Mouse (Mus musculus) bone marrow macrophage, adult 2 months (primary cell): Measurements from ENCODE around the gene Camk2d.

Experiments used
- CTCF ChIP-seq: IDR thresholded peaks from 2 replicates; pipeline ENCODE4 v1.5.1; 2012; ENCODE audit warnings: low read depth, mild to moderate bottlenecking, low read length, moderate library complexity
- POLR2A ChIP-seq: IDR thresholded peaks from 2 replicates; pipeline ENCODE4 v1.6.1; 2012; ENCODE audit warnings: mild to moderate bottlenecking, low read depth, low read length, borderline replicate concordance

DNA sequence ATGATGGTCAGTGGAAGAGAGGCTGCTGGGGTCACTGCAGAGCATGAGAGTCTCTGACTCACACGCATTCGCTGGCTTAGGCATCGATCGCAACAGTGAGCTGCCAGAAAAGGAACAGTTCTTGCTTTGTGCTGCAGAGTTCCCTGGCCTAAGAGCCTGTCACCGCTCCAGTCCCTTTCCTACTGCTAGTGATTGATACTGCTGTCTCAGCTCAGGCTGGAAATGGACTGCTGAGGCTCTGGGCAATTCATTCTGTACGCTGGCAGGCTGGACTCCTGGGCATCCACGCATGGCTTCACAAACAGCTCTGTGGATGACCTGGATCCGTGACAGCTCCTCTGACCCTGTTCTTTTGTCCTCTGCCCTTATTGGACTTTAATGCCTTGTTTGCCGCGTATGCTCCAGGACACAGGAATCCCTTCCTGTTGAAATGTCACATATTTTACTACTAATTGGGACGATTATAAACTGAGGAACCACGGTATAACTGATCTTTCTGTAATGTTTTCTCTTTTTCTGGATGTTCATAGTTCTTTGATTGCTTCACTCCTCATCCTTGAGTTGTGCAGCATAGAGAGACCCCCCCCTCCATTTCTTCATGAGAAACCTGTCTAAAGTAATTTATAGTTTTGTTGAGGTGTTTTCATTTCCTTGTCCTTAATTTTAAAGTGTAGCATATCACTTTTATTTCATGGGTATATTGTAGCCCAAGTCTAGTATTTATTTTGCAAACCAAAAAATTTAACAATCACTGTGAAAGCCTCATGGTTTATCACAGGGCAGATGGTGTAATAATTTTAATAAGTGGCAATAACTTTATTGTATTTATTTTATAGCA lies 99.6 kb downstream of the Camk2d start:
- TF ChIP-seq CTCF (no peak), POLR2A (no peak)
